Mouse (Mus musculus) adrenal gland (tissue): ENCODE data around the gene Kidins220.

Experiments
- intact Hi-C: fragments of 180-260 bp; cut with DNase I; formaldehyde crosslinking; loops from one replicate; pipeline ENCODE4 v1.15.1; 2025
- long read RNA-seq, 2 experiments: library from polyadenylated mRNA; unstranded; transcript quantifications; one replicate each; pipeline ENCODE4 v2.0.0; 2020; ENCODE audit warnings: borderline replicate concordance in 1 of 2; ENCODE audit not compliant: insufficient replicate concordance in 1 of 2

Kidins220 gene
- long read RNA-seq, experiment 1, partial matches to known transcripts, result 4 of 10 reads
- long read RNA-seq, experiment 1, other reads (novel, unspliced or antisense), result 6 of 10 reads
- long read RNA-seq, experiment 2, partial matches to known transcripts, result 5 of 18 reads
- long read RNA-seq, experiment 2, other reads (novel, unspliced or antisense), result 13 of 18 reads

- intact Hi-C loops, result no loop called here
These were observed at the start of gene Kidins220 for GRCm38 (mm10) chr12:24974446-24975114. Kidins220 (plus strand) TSS chr12:24974925.

GRCm38 (mm10) chr12:24925276-24925675 lies 49.4 kb upstream of the Kidins220 start:
- intact Hi-C loops, result no loop called here

- intact Hi-C loops, result no loop called here
These were observed 49.0 kb upstream of the Kidins220 start for GRCm38 (mm10) chr12:24925684-24926083.

GRCm38 (mm10) chr12:24928051-24928748 lies 46.5 kb upstream of the Kidins220 start:
- intact Hi-C loops, result no loop called here

GRCm38 (mm10) chr12:24929043-24929442 lies 45.7 kb upstream of the Kidins220 start:
- intact Hi-C loops, result no loop called here

GRCm38 (mm10) chr12:24930760-24931159 lies 44.0 kb upstream of the Kidins220 start:
- intact Hi-C loops, result no loop called here

GRCm38 (mm10) chr12:24932120-24932519 lies 42.6 kb upstream of the Kidins220 start:
- intact Hi-C loops, result no loop called here

GRCm38 (mm10) chr12:24933206-24933775 lies 41.4 kb upstream of the Kidins220 start:
- intact Hi-C loops, result no loop called here

- intact Hi-C loops, result no loop called here
These were observed 40.7 kb upstream of the Kidins220 start for GRCm38 (mm10) chr12:24933996-24934395.

- intact Hi-C loops, result no loop called here
These were observed 38.4 kb upstream of the Kidins220 start for GRCm38 (mm10) chr12:24936281-24936680.

- intact Hi-C loops, result no loop called here
These were observed 35.4 kb upstream of the Kidins220 start for GRCm38 (mm10) chr12:24939372-24939771.

GRCm38 (mm10) chr12:24942619-24943287 lies 32.0 kb upstream of the Kidins220 start:
- intact Hi-C loops, result no loop called here

GRCm38 (mm10) chr12:24943427-24943826 lies 31.3 kb upstream of the Kidins220 start:
- intact Hi-C loops, result no loop called here

- intact Hi-C loops, result no loop called here
These were observed 30.1 kb upstream of the Kidins220 start for GRCm38 (mm10) chr12:24944597-24944996.

GRCm38 (mm10) chr12:24947065-24947464 lies 27.7 kb upstream of the Kidins220 start:
- intact Hi-C loops, result loop anchor here (2.0 kb wide), 1 partner anchor 232 kb away; no protein-coding TSS in a partner anchor

- intact Hi-C loops, result no loop called here
These were observed 26.4 kb upstream of the Kidins220 start for GRCm38 (mm10) chr12:24948344-24948743.

GRCm38 (mm10) chr12:24950376-24951046 lies 24.2 kb upstream of the Kidins220 start:
- intact Hi-C loops, result no loop called here

- intact Hi-C loops, result loop anchor here (2.0 kb wide), 1 partner anchor 235 kb away; no protein-coding TSS in a partner anchor
These were observed 22.6 kb upstream of the Kidins220 start for GRCm38 (mm10) chr12:24952147-24952546.

- intact Hi-C loops, result no loop called here
These were observed 19.6 kb upstream of the Kidins220 start for GRCm38 (mm10) chr12:24955137-24955536.

GRCm38 (mm10) chr12:24958526-24958925 lies 16.2 kb upstream of the Kidins220 start:
- intact Hi-C loops, result no loop called here

GRCm38 (mm10) chr12:24961821-24962220 lies 12.9 kb upstream of the Kidins220 start:
- intact Hi-C loops, result no loop called here
